Mouse (Mus musculus) midbrain, embryonic 11.5 days (tissue): ENCODE results near the gene Sppl2c. TPM values are rescaled to one million over a fixed set of nuclear protein-coding genes. Genes with fewer than 3 reads are reported as not detected.
"Not testable (repeated sequence)": the region's sequence is repeated elsewhere in the genome, so short reads cannot be mapped to it uniquely, and the experiment has no call there.

Experiments used
- ATAC-seq: fragments of 200-750 bp; cut with Nextera tagmentation; 2 replicates; pipeline ENCODE4 v1.8.0; 2017; ENCODE audit warnings: moderate TSS enrichment, moderate library complexity; ENCODE audit not compliant: low FRiP score
- DNase-seq: peaks from one replicate; pipeline ENCODE4 v3.0.0; 2015; ENCODE audit warnings: low spot score; ENCODE audit errors: missing footprints
- H3K27ac ChIP-seq: fragments of 300-500 bp; sonication (generic); 2 replicates; pipeline ENCODE4 v1.5.1; 2014; ENCODE audit warnings: low read depth, low read length
- H3K27me3 ChIP-seq: fragments of 300-500 bp; sonication (generic); 2 replicates; pipeline ENCODE4 v1.6.1; 2014; ENCODE audit warnings: mild to moderate bottlenecking, low read length, moderate library complexity, mixed read lengths; ENCODE audit not compliant: control insufficient read depth, insufficient read depth
- H3K36me3 ChIP-seq: fragments of 300-500 bp; sonication (generic); 2 replicates; pipeline ENCODE4 v1.6.1; 2014; ENCODE audit warnings: mild to moderate bottlenecking, low read length, moderate library complexity, mixed read lengths; ENCODE audit not compliant: control insufficient read depth, insufficient read depth
- H3K4me1 ChIP-seq: fragments of 300-500 bp; sonication (generic); 2 replicates; pipeline ENCODE4 v1.6.1; 2014; ENCODE audit warnings: low read length; ENCODE audit not compliant: control insufficient read depth, insufficient read depth
- H3K4me2 ChIP-seq: fragments of 300-500 bp; sonication (generic); 2 replicates; pipeline ENCODE4 v1.6.1; 2014; ENCODE audit warnings: mild to moderate bottlenecking, moderate library complexity
- H3K4me3 ChIP-seq: fragments of 300-500 bp; sonication (generic); 2 replicates; pipeline ENCODE4 v1.5.1; 2014; ENCODE audit warnings: low read depth, low read length
- H3K9ac ChIP-seq: fragments of 300-500 bp; sonication (generic); 2 replicates; pipeline ENCODE4 v1.6.1; 2014; ENCODE audit warnings: low read length
- H3K9me3 ChIP-seq: fragments of 300-500 bp; sonication (generic); 2 replicates; pipeline ENCODE4 v1.6.1; 2016; ENCODE audit warnings: low read length; ENCODE audit not compliant: control insufficient read depth
- WGBS: fragments of 180-500 bp; shearing (Covaris S2); extraction: QIAGEN DNeasy Blood & Tissue Kit; methylation state at CpG from one replicate; pipeline ENCODE4 v1.1.7; 2014; 5-methylcytosine and 5-hydroxymethylcytosine counted together
- polyA plus RNA-seq: library from polyadenylated mRNA; unstranded; fragments of >200 nt; fragmentation: Nextera tagmentation; extraction: Ambion mirVana; gene quantifications from 2 replicates; pipeline ENCODE4 v1.2.1, GENCODE M21; 2014

The Sppl2c gene
- polyA plus RNA-seq, 1 experiment from 2014 or later: not detected

GRCm38 (mm10) chr11:104214128-104214527, 28.0 kb downstream of the Sppl2c start:
- DNase-seq, H3K4me1 ChIP-seq, H3K4me3 ChIP-seq, H3K27me3 ChIP-seq, H3K36me3 ChIP-seq, H3K9me3 ChIP-seq, ATAC-seq, H3K27ac ChIP-seq, H3K9ac ChIP-seq, H3K4me2 ChIP-seq: not testable (repeated sequence)
- 97% methylated on average over 5 of the region's 5 CpGs for WGBS

- ATAC-seq: no peak
- Histone ChIP-seq H3K36me3 (no peaks in the 10 kb centered on the region), H3K27ac (no peak overlapping the region), H3K27me3 (no peaks in the 10 kb centered on the region), H3K4me1 (no peaks in the 10 kb centered on the region), H3K4me2 (no peak overlapping the region), H3K4me3 (no peak overlapping the region), H3K9me3 (no peaks in the 10 kb centered on the region), H3K9ac (no peak overlapping the region)
- WGBS: 86% methylated on average over 3 of the region's 3 CpGs
- peak; percentile 28 for DNase-seq
Observed at GRCm38 (mm10) chr11:104218075-104218474, 31.9 kb downstream of the Sppl2c start.

GRCm38 (mm10) chr11:104220291-104220690, 34.2 kb downstream of the Sppl2c start:
- Histone ChIP-seq H3K27me3 (no peaks in the 10 kb centered on the region), H3K9me3 (no peaks in the 10 kb centered on the region), H3K4me1 (no peaks in the 10 kb centered on the region), H3K9ac (no peak overlapping the region), H3K27ac (no peak overlapping the region), H3K4me3 (no peak overlapping the region), H3K36me3 (no peaks in the 10 kb centered on the region), H3K4me2 (no peak overlapping the region)
- WGBS: 88% methylated on average over 4 of the region's 4 CpGs
- no peak for ATAC-seq
- DNase-seq: no peak

- ATAC-seq (no peak), DNase-seq (no peak)
- H3K36me3 ChIP-seq: no peaks in the 10 kb centered on the region
- H3K4me3 ChIP-seq: no peak overlapping the region
- H3K27ac ChIP-seq: no peak overlapping the region
- H3K27me3 ChIP-seq: no peaks in the 10 kb centered on the region
- H3K9me3 ChIP-seq: no peaks in the 10 kb centered on the region
- H3K4me1 ChIP-seq: no peaks in the 10 kb centered on the region
- no peak overlapping the region for H3K9ac ChIP-seq
- no peak overlapping the region for H3K4me2 ChIP-seq
- WGBS: 80% methylated on average over 5 of the region's 5 CpGs
Observed at GRCm38 (mm10) chr11:104221751-104222150, 35.6 kb downstream of the Sppl2c start.

GRCm38 (mm10) chr11:104223301-104223700, 37.2 kb downstream of the Sppl2c start:
- 83% methylated on average over 9 of the region's 9 CpGs for WGBS
- no peak for DNase-seq
- Histone ChIP-seq H3K36me3 (no peaks in the 10 kb centered on the region), H3K4me2 (no peak overlapping the region), H3K4me3 (no peak overlapping the region), H3K4me1 (no peaks in the 10 kb centered on the region), H3K27me3 (no peaks in the 10 kb centered on the region), H3K9me3 (no peaks in the 10 kb centered on the region), H3K9ac (no peak overlapping the region), H3K27ac (no peak overlapping the region)
- ATAC-seq: no peak

- no peak for ATAC-seq
- H3K4me2 ChIP-seq: no peak overlapping the region
- H3K36me3 ChIP-seq: no peaks in the 10 kb centered on the region
- peaks cover 29% of the 10 kb centered on the region for H3K27me3 ChIP-seq
- no peak overlapping the region for H3K9ac ChIP-seq
- H3K4me1 ChIP-seq: peaks cover 22% of the 10 kb centered on the region
- H3K4me3 ChIP-seq: no peak overlapping the region
- WGBS: 78% methylated on average over 4 of the region's 4 CpGs
- H3K9me3 ChIP-seq: no peaks in the 10 kb centered on the region
- H3K27ac ChIP-seq: no peak overlapping the region
- DNase-seq: peak; percentile 75
Observed at GRCm38 (mm10) chr11:104229391-104229790, 43.3 kb downstream of the Sppl2c start.

- peaks cover 38% of the 10 kb centered on the region for H3K27me3 ChIP-seq
Observed at GRCm38 (mm10) chr11:104230066-104230778, 44.1 kb downstream of the Sppl2c start.

GRCm38 (mm10) chr11:104231041-104231911, 45.1 kb downstream of the Sppl2c start, which contains the start of gene Mapt:
Gene Mapt, plus strand, starts transcription at chr11:104231390.
- DNase-seq: peak; percentile 100

More at GRCm38 (mm10) chr11:104230066-104230778, 44.1 kb downstream of the Sppl2c start:
- 15% methylated on average over 9 of the region's 9 CpGs for WGBS
- Histone ChIP-seq H3K9ac (peak overlapping the region; percentile 86), H3K4me3 (peak overlapping the region; percentile 59), H3K27ac (no peak overlapping the region), H3K9me3 (no peaks in the 10 kb centered on the region), H3K36me3 (no peaks in the 10 kb centered on the region), H3K4me1 (peaks cover 22% of the 10 kb centered on the region), H3K4me2 (peak overlapping the region; percentile 93)
- no peak for ATAC-seq
- DNase-seq: peak; percentile 94

More at GRCm38 (mm10) chr11:104231041-104231911, 45.1 kb downstream of the Sppl2c start, which contains the start of gene Mapt:
- H3K36me3 ChIP-seq: no peaks in the 10 kb centered on the region
- H3K4me1 ChIP-seq: peaks cover 22% of the 10 kb centered on the region
- H3K9me3 ChIP-seq: no peaks in the 10 kb centered on the region
- peak within 1 kb of the TSS; percentile 54 for H3K27ac ChIP-seq
- peak within 1 kb of the TSS; percentile 93 for H3K4me2 ChIP-seq
- peak; percentile 92 for ATAC-seq
- peak within 1 kb of the TSS; percentile 86 for H3K9ac ChIP-seq
- peak within 1 kb of the TSS; percentile 59 for H3K4me3 ChIP-seq
- under 1% methylated on average over 85 of the region's 94 CpGs for WGBS
- peaks cover 46% of the 10 kb centered on the region for H3K27me3 ChIP-seq
